Mouse (Mus musculus): ENCODE results near the gene Xlr3a. TPM values are rescaled to one million over a fixed set of nuclear protein-coding genes. Genes with fewer than 3 reads are reported as not detected.
A peak's percentile ranks its signal among the peaks of the same experiment; 100 is the strongest.
"Not testable (repeated sequence)": the region's sequence is repeated elsewhere in the genome, so short reads cannot be mapped to it uniquely, and the experiment has no call there.

Xlr3a gene
- total RNA-seq (2021): 1 to 10 TPM in 1 of 2 experiments, under 1 TPM in 1; 0.91 to 3.8 TPM
- long read RNA-seq, experiment 1, partial matches to known transcripts: 0 of 1 reads
- long read RNA-seq, experiment 1, other reads (novel, unspliced or antisense): 1 of 1 reads
- long read RNA-seq, experiment 2: 0 reads

- not testable (repeated sequence) for DNase-seq
Measured at GRCm38 (mm10) chrX:73096941-73097508, at the start of gene Xlr3a. Xlr3a (minus strand) TSS chrX:73097095.

DNA sequence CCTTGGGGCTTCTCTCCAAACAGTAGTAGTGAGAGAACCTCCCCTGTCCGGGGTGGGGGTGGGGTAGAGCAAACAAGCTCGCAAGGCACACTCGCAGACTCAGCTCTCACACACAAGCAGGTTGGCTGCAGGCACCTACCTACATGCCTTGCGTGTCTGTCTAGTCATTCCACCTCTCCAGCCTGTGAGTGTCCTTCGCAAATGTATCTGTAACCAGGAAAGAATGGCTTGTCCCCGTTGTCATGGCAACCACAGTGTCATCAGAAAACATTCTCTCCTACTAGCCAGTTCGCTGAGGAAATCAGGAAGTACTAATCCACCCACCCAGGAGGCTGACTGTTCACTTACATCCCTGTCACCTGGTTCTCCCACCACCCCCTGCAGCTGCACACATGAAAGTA, 46.3 kb upstream of the Xlr3a start:
- DNase-seq: not testable (repeated sequence)

DNA sequence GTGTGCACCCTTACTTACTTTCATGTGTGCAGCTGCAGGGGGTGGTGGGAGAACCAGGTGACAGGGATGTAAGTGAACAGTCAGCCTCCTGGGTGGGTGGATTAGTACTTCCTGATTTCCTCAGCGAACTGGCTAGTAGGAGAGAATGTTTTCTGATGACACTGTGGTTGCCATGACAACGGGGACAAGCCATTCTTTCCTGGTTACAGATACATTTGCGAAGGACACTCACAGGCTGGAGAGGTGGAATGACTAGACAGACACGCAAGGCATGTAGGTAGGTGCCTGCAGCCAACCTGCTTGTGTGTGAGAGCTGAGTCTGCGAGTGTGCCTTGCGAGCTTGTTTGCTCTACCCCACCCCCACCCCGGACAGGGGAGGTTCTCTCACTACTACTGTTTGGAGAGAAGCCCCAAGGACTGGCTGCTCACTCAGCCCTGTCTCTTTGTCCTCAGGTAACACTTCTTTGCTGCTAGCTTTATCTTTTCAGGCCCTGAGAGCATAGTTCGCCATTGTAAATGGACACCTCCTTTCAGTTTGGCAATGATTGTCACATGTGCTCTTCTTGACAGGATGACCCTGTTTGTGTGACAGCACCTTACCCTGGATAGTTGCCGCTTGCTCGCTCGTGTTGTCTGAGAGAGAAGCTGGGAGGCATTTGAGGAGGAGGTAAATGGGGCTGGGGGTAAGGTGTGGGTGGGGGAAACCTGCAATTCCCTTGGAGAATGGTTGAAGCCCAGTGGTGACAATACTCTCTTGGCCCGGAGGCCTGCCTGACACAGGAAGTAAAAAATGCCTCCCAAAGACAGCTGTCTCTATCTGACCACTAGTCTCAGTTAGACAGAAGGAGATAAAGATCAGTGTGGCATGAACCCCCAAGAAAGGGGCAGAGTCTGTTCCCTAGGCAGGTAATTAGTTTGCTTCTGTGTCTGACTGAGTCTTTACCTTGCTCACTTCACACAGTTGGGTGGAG, 26.2 kb upstream of the Xlr3a start:
- DNase-seq: not testable (repeated sequence)

GRCm38 (mm10) chrX:73116747-73117146, 19.9 kb upstream of the Xlr3a start, which contains the start of gene Gm14685:
Gm14685 (plus strand) TSS chrX:73117047.
- DNase-seq: not testable (repeated sequence)

DNA sequence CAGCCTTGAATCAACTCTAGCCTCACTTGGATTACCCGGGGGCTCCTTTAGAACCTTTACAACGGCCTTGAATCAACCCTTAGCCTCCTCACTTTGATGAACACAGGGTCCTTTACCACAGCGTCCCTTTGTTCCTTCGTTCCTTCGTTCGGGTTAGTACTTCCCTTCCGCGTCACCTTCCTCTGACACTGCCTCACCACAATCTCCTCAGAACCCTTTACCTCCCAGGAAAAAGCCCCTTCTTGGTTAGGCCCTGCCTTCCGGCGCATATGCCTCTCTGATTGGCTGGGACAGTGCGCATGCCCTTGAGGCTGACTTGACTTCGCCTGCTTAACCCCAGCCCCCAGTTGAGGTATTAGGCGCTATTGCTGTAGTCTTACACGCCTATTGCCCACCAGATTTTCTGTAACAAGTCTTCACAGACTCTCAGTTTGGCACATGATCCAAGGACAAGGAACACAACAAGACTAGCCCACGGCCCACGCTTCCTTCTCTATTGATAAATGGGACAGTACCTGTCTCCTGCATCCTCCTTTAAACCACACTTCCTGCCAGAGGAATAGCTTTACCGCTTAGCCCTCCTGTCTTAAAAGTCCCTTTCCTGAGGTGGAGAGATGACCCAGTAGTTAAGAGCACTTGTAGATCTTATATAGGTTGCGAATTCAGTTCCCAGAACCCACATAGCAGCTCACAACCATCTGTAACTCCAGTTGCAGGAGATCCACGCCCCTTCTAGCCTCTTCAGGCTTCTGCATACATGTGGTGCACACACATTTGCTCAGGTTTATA, 14.4 kb downstream of the Xlr3a start, which contains the start of gene Xlr4a:
Gene Xlr4a (minus strand): TSS at position 212 of the 789 bp plus-strand sequence.
- DNase-seq: not testable (repeated sequence)

DNA sequence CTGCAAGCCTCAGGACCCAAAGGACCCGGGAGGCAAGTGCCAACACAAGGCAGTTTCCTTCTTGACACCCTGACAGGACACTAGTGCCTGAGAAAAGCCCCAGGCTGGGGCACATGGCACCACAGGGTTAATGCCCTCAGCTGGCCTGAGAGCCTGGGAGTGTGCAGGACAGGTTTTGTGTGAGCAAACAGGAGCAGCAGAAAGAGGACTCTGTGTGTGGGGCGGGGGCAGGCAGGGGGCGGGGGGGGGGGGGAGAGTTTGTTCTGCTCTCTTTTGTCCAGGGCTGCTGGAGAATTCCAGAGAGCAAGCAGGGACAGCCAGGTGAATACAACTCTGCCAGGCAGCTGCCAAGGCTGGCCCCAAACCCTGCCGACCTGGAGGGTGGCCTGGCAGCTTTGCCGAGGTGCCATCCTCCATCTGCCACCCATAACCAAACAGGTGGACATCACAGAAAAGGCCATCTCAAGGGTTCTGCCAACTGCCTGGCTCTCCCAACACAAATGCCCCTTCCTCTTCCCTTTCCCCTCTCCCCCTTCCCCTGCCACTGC, 30.1 kb downstream of the Xlr3a start:
- DNase-seq: not testable (repeated sequence)

- DNase-seq: no peak
Measured at GRCm38 (mm10) chrX:73064415-73064793, 32.5 kb downstream of the Xlr3a start, which contains the start of gene Pnma3. Pnma3 (plus strand) TSS chrX:73064787.

GRCm38 (mm10) chrX:73063512-73064414, 33.1 kb downstream of the Xlr3a start:
- DNase-seq: no peak

DNA sequence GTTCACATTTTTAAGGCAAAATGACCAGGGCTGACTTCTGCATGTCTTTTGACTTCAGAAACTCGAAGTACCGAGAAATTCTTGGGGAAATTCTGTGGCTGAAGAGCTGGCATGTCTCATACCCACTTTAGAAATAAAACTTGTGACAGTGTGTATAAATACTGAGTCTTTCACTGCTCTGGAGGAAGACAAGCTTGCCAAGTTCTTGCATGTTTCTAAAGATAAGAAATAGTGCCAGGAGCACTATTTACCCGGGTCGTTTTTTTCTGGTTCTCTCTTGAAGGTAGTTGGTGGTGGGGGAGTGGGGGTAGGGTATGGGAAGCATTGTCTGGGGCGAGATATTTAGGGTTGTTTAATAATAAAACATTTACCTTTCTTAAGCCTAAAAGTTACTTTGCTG, 34.6 kb downstream of the Xlr3a start:
- no peak for DNase-seq

GRCm38 (mm10) chrX:73061528-73061927, 35.4 kb downstream of the Xlr3a start:
- no peak for DNase-seq

- DNase-seq: peak; percentile 87
Measured at GRCm38 (mm10) chrX:73053860-73054563, 42.9 kb downstream of the Xlr3a start.

GRCm38 (mm10) chrX:73039666-73040065, 57.2 kb downstream of the Xlr3a start:
- no peak for DNase-seq

DNA sequence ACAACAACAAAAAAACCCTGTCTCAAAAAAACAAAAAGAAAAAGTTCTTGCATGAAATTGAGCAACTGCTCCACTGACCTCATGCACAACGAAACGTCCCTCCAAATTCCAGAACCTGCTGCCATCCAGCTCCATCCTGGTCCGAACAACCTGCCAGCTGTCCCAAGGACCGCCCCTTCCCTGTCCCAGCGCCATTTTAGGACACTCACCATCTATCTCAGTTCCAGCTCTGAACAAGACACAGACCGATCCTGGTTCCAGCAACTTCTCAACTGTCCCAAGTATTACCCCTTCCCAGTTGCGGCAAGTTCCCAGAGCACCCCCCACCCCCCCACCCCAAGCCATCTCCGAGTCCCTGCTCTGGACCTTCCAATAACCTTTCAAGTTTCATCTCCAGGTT, 58.1 kb downstream of the Xlr3a start:
- DNase-seq: no peak

DNA sequence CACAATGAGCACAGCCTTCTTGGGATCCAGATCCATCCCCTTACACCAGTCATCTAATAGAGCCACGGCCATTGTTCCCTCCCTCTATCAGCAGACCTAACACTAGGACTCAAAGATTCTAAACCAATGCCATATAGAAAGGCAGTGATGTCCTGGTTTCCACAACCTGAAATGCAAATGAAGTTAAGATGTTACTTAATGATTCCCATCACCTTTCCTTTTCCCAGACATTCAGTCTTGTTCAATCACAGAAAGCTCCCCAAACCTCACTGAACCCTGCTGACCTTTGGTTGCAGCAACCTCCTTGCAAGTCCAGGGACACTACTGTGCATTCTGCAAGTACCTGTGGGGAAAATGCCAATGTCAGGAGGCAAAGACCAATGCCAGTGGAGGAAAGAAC, 59.9 kb downstream of the Xlr3a start, which contains the start of gene Pnma5:
Gene Pnma5 (minus strand): TSS at position 101 of the 400 bp plus-strand sequence.
- no peak for DNase-seq

Other genes with a start within 250 kb of the Xlr3a start
- gene Cetn2, start 178.7 kb downstream of the Xlr3a start, total RNA-seq (2021): 10 to 100 TPM; 23.8 to 25.9 TPM
- gene Nsdhl, start 178.5 kb downstream of the Xlr3a start, total RNA-seq (2021): 1 to 10 TPM; 4.0 to 6.1 TPM
- 1 to 10 TPM; 2.1 to 4.4 TPM for gene Zfp185, start 109.8 kb downstream of the Xlr3a start, total RNA-seq (2021)
- gene Pnma5, start 60.0 kb downstream of the Xlr3a start, total RNA-seq (2021): not detected
- not detected for gene Pnma3, start 32.3 kb downstream of the Xlr3a start, total RNA-seq (2021)
- gene Xlr4a, start 14.6 kb downstream of the Xlr3a start, total RNA-seq (2021): under 1 TPM in 1 of 2 experiments, not detected in 1; 0.56 TPM
- gene Gm14685, start 20.0 kb upstream of the Xlr3a start, total RNA-seq (2021): not detected
- not detected for gene Xlr5b, start 51.7 kb upstream of the Xlr3a start, total RNA-seq (2021)
- not detected for gene DXBay18, start 52.4 kb upstream of the Xlr3a start, total RNA-seq (2021)
- not detected for gene Spin2d, start 79.9 kb upstream of the Xlr3a start, total RNA-seq (2021)
- gene Xlr3b, start 95.1 kb upstream of the Xlr3a start, total RNA-seq (2021): 1 to 10 TPM in 1 of 2 experiments, under 1 TPM in 1; 0.51 to 2.7 TPM
- not detected for gene Xlr4b, start 117.2 kb upstream of the Xlr3a start, total RNA-seq (2021)
- gene F8a, start 131.2 kb upstream of the Xlr3a start, total RNA-seq (2021): 1 to 10 TPM; 6.3 to 7.7 TPM
- gene Xlr4c, start 146.0 kb upstream of the Xlr3a start, total RNA-seq (2021): not detected
- under 1 TPM in 1 of 2 experiments, not detected in 1; 0.24 TPM for gene Xlr3c, start 168.3 kb upstream of the Xlr3a start, total RNA-seq (2021)
- not detected for gene Xlr5a, start 195.9 kb upstream of the Xlr3a start, total RNA-seq (2021)
- gene Xlr5c, start 195.9 kb upstream of the Xlr3a start, total RNA-seq (2021): not detected
- not detected for gene Gm45015, start 239.7 kb upstream of the Xlr3a start, total RNA-seq (2021)
- 1 to 10 TPM; 4.4 to 5.9 TPM for gene Zfp275, start 245.5 kb upstream of the Xlr3a start, total RNA-seq (2021)